Mouse (Mus musculus): ENCODE results near the gene Rnf43.

DNA sequence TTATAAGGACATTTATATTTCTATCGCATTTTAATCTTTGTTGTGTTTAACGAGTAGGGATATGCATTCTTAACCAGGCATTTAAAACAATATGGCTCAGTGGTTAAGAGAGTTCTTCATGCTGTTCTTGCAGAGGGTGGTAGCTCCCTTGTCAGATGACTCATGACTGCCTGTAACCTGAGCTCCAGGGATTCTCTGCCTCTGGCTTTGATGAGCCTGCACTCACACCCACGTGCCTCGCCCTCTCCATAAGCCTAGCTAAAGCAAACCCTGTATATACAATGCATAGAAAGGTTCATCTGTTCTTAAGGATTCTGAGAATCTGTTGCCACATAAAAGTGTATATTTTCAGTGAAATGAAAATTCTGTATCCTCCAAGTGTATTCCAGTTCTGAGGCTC, 39.4 kb upstream of the Rnf43 start:
- TF ChIP-seq POLR2A (IDR thresholded peaks at IDR 0.05; ENCODE audit: control insufficient read depth, extremely low read depth, insufficient read depth, low read length, poor library complexity) (no peak), CTCF (IDR thresholded peaks at IDR 0.05; ENCODE audit: borderline replicate concordance, control insufficient read depth, extremely low read depth, insufficient read depth, low read length, poor library complexity) (no peak)
